Mouse (Mus musculus): ENCODE data around the gene Gm15294.

DNA sequence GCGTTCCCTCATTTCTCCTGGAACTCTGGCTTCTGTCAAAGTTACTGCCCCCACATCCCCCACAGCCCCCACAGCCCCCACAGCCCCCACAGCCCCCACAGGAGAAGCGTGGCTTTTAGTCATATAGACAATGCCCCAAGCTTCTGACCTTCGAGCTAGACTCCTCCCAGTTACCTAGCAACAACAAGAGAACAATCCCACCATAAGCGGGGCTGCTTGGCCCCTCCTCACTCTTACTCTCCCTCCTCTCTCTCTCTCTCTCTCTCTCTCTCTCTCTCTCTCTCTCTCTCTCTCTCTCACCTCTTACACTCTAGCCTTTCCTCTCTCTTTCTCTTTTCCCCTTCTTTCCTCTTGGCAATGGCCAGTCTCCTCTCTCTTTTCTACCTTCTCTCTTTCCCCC lies 1.4 kb downstream of the Gm15294 start:
- TF ChIP-seq CTCF (IDR thresholded peaks at IDR 0.05): no peak
- TF ChIP-seq EP300 (IDR thresholded peaks at IDR 0.05): no peak

Data from lung, postnatal 0 days (tissue).